Mouse (Mus musculus) limb, embryonic 12.5 days (tissue): ENCODE results near the gene P4ha1. TPM values are rescaled to one million over a fixed set of nuclear protein-coding genes. Genes with fewer than 3 reads are reported as not detected.
"Not testable (repeated sequence)": the region's sequence is repeated elsewhere in the genome, so short reads cannot be mapped to it uniquely, and the experiment has no call there.

Experiments
- ATAC-seq: fragments of 200-750 bp; cut with Nextera tagmentation; 2 replicates; pipeline ENCODE4 v1.8.0; 2017; ENCODE audit warnings: low read depth, moderate TSS enrichment; ENCODE audit not compliant: insufficient number of reproducible peaks, insufficient read depth, low FRiP score, low TSS enrichment
- H3K27ac ChIP-seq: fragments of 300-500 bp; sonication (generic); 2 replicates; pipeline ENCODE4 v1.5.1; 2016; ENCODE audit warnings: mild to moderate bottlenecking, moderate library complexity
- H3K27me3 ChIP-seq: fragments of 300-500 bp; sonication (generic); 2 replicates; pipeline ENCODE4 v1.6.1; 2016; ENCODE audit warnings: mild to moderate bottlenecking, moderate library complexity
- H3K36me3 ChIP-seq: fragments of 300-500 bp; sonication (generic); 2 replicates; pipeline ENCODE4 v1.6.1; 2016; ENCODE audit warnings: mild to moderate bottlenecking, moderate library complexity
- H3K4me1 ChIP-seq: fragments of 300-500 bp; sonication (generic); replicated peaks from 2 replicates; pipeline ENCODE4 v1.6.1; 2016
- H3K4me2 ChIP-seq: fragments of 300-500 bp; sonication (generic); 2 replicates; pipeline ENCODE4 v1.6.1; 2016; ENCODE audit warnings: mild to moderate bottlenecking, moderate library complexity
- H3K4me3 ChIP-seq: fragments of 300-500 bp; sonication (generic); replicated peaks from 2 replicates; pipeline ENCODE4 v1.5.1; 2016; ENCODE audit warnings: mild to moderate bottlenecking
- H3K9ac ChIP-seq: fragments of 300-500 bp; sonication (generic); replicated peaks from 2 replicates; pipeline ENCODE4 v1.6.1; 2016; ENCODE audit warnings: mild to moderate bottlenecking, moderate library complexity
- H3K9me3 ChIP-seq: fragments of 300-500 bp; sonication (generic); 2 replicates; pipeline ENCODE4 v1.6.1; 2016; ENCODE audit warnings: mild to moderate bottlenecking, moderate library complexity
- WGBS: fragments of 180-500 bp; shearing (Covaris S2); methylation state at CpG from one replicate; pipeline ENCODE4 v1.1.7; 2016; 5-methylcytosine and 5-hydroxymethylcytosine counted together
- polyA plus RNA-seq: library from polyadenylated mRNA; unstranded; fragments of >200 nt; fragmentation: Nextera tagmentation; extraction: Ambion mirVana; gene quantifications from 2 replicates; pipeline ENCODE4 v1.2.1, GENCODE M21; 2016

Gene P4ha1
- polyA plus RNA-seq, 1 experiment from 2014 or later, result 65.0 TPM

DNA sequence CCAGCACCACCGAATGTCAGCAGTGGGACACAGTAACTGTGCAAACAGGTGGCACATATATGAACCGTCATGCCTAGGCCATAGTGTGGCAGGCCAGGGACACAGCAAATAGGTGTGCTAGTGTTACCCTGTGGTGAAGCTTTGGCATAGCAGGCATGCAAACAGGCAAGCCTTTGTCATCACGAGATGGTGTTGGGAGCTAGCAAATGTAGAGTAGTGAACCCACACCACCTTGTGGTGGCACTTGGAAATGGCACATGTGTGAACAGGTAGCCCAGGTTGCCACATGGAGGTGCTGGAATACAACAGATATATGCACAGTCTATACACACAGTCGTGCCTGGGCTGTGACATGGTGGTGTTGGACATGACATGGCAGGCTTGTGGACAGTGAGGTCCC lies 30.5 kb upstream of the P4ha1 start:
- H3K4me2 ChIP-seq, result no peak overlapping the region
- no peaks in the 10 kb centered on the region for H3K9me3 ChIP-seq
- H3K9ac ChIP-seq, result no peak overlapping the region
- H3K27ac ChIP-seq, result no peak overlapping the region
- H3K4me1 ChIP-seq, result no peaks in the 10 kb centered on the region
- WGBS, result 32% methylated on average over 4 of the region's 4 CpGs
- H3K27me3 ChIP-seq, result no peaks in the 10 kb centered on the region
- H3K4me3 ChIP-seq, result no peak overlapping the region
- no peaks in the 10 kb centered on the region for H3K36me3 ChIP-seq
- peak; percentile 19 for ATAC-seq

GRCm38 (mm10) chr10:59295241-59295811 lies 27.8 kb upstream of the P4ha1 start:
- 69% methylated on average over 8 of the region's 8 CpGs for WGBS
- ATAC-seq, result no peak

DNA sequence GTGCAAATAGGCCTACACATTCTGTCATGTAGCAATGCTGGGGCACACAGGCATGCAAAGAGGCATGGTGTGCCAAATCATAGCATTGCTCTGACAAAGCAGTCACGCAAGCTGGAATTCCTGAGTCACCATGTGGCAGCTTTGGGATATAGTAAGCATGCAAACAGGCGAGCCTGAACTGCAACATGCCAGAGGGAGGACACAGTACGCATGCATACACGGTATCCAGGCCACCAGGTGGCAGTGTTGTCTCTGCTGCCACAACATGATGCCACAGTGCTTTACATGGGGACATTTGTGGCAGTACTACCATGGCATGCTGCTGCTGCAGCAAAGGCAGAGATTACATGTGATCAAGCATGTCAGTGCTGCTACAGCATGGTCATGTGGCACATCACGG lies 26.8 kb upstream of the P4ha1 start:
- H3K4me1 ChIP-seq, result no peaks in the 10 kb centered on the region
- H3K4me3 ChIP-seq, result no peak overlapping the region
- H3K9ac ChIP-seq, result no peak overlapping the region
- 33% methylated on average over 5 of the region's 5 CpGs for WGBS
- peak; percentile 33; the same call in 1 of the 2 replicates for ATAC-seq
- no peak overlapping the region for H3K27ac ChIP-seq
- H3K4me2 ChIP-seq, result no peak overlapping the region
- no peaks in the 10 kb centered on the region for H3K36me3 ChIP-seq
- no peaks in the 10 kb centered on the region for H3K9me3 ChIP-seq
- H3K27me3 ChIP-seq, result no peaks in the 10 kb centered on the region

More at GRCm38 (mm10) chr10:59295241-59295811, 27.8 kb upstream of the P4ha1 start:
- Histone ChIP-seq H3K4me3 (no peak overlapping the region), H3K27me3 (no peaks in the 10 kb centered on the region), H3K9ac (no peak overlapping the region), H3K4me1 (no peaks in the 10 kb centered on the region), H3K36me3 (no peaks in the 10 kb centered on the region), H3K27ac (no peak overlapping the region), H3K9me3 (no peaks in the 10 kb centered on the region), H3K4me2 (no peak overlapping the region)

- 82% methylated on average over 12 of the region's 12 CpGs for WGBS
- not testable (repeated sequence) for H3K4me2 ChIP-seq, ATAC-seq, H3K4me3 ChIP-seq, H3K4me1 ChIP-seq, H3K36me3 ChIP-seq, H3K27ac ChIP-seq, H3K27me3 ChIP-seq, H3K9ac ChIP-seq
- peaks cover 11% of the 10 kb centered on the region for H3K9me3 ChIP-seq
These were observed 20.4 kb upstream of the P4ha1 start for GRCm38 (mm10) chr10:59302671-59303070.

DNA sequence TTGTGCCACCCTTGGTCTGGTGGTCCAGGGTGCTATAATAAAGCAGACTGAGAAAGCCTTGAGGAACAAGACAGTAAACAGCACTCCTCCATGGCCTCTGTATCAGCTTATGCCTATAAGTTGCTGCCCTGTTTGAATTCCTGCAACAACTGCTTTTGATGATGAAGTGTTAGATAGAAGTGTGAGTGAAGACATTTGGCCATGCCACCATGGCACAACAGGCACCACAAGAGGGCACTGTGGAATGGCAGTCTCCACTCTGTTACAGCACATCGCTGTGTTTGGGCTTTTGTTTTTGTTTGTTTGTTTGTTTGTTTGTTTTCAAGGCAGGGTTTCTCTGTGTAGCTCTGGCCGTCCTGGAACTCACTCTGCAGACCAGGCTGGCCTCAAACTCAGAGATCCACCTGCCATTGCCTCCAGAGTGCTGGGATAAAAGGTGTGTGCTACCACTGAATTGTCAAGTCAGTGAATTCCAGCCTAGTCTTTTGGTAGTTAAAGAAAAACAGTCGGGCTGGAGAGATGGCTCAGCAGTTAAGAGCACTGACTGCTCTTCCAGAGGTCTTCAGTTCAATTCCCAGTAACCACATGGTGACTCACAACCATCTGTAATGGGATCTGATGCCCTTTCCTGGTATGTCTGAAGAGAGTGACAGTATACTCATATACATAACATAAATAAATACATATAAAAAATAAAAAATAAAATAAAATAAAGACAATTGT lies 13.9 kb upstream of the P4ha1 start:
- 39% methylated on average over 3 of the region's 3 CpGs for WGBS
- no peaks in the 10 kb centered on the region for H3K27me3 ChIP-seq
- H3K9ac ChIP-seq, result no peak overlapping the region
- ATAC-seq, result no peak
- H3K36me3 ChIP-seq, result no peaks in the 10 kb centered on the region
- no peaks in the 10 kb centered on the region for H3K4me1 ChIP-seq
- no peak overlapping the region for H3K4me3 ChIP-seq
- H3K27ac ChIP-seq, result no peak overlapping the region
- H3K4me2 ChIP-seq, result no peak overlapping the region
- peaks cover 7% of the 10 kb centered on the region; the same call in 1 of the 2 replicates for H3K9me3 ChIP-seq

DNA sequence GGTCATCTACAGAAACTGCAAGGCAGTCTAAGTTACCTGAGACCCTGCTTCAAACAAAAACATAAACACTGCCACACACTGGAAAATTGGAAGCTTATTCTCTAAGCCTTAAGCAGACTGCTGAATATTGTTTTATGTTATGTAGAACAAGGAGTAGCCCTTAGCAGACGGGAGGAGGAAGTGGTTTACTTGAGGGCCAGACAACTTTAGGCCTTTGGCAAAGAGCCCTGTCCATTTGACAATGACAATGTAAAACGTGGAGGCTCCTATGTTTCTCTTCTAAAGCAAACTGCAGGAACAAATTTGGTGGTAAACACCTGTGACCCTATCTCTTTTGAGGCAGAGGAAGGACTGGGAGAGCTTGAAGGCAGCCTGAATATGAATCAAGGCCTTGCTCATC lies 13.0 kb upstream of the P4ha1 start:
- H3K4me3 ChIP-seq, result no peak overlapping the region
- H3K4me2 ChIP-seq, result no peak overlapping the region
- H3K27ac ChIP-seq, result no peak overlapping the region
- H3K36me3 ChIP-seq, result no peaks in the 10 kb centered on the region
- no peaks in the 10 kb centered on the region for H3K4me1 ChIP-seq
- H3K27me3 ChIP-seq, result no peaks in the 10 kb centered on the region
- 64% methylated on average over 2 of the region's 2 CpGs for WGBS
- ATAC-seq, result no peak
- no peak overlapping the region for H3K9ac ChIP-seq
- H3K9me3 ChIP-seq, result peaks cover 7% of the 10 kb centered on the region; the same call in 1 of the 2 replicates

DNA sequence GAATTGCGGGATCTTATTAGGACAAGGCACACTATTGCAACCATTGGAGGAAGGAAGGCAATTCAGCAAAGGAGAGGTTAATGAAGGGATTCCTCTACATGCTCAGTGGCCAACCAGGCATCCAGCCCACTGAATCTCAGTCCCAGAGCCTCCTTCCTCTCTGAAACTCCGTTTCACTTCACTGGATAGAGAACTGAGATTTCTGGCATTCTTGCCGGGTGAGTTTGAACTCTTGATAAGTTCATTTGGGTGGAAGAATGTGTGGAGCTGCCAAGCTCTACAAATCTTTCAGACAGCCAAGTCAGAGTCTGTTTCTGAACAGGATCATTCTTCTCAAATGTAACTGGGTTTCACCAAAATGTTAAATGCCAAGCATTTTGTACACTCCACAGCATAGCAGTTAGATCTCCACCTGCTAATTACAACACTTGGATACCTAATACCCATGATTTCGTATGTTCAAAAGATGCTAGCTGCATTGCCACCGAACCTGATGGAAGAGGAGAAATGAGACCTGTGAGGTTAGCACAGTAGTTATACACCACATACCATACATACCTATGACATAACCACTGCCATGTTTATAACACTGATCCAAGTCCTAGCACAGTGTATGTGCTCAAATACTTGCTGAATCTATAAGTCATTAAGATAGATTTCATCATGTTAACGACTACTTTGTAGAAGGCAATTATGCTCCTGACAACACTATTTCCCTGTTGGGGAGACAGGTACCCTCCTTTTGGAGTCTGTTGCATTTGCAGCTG lies 12.2 kb upstream of the P4ha1 start:
- H3K9me3 ChIP-seq, result peaks cover 7% of the 10 kb centered on the region; the same call in 1 of the 2 replicates
- no peaks in the 10 kb centered on the region for H3K27me3 ChIP-seq
- H3K27ac ChIP-seq, result no peak overlapping the region
- WGBS, result 77% methylated on average over 6 of the region's 6 CpGs
- no peak for ATAC-seq
- H3K9ac ChIP-seq, result no peak overlapping the region
- no peaks in the 10 kb centered on the region for H3K36me3 ChIP-seq
- H3K4me2 ChIP-seq, result no peak overlapping the region
- H3K4me1 ChIP-seq, result no peaks in the 10 kb centered on the region
- no peak overlapping the region for H3K4me3 ChIP-seq

GRCm38 (mm10) chr10:59311881-59312280 lies 11.2 kb upstream of the P4ha1 start:
- 90% methylated on average over 5 of the region's 5 CpGs for WGBS
- Histone ChIP-seq H3K27me3 (no peaks in the 10 kb centered on the region), H3K36me3 (no peaks in the 10 kb centered on the region), H3K4me3 (no peak overlapping the region), H3K9ac (no peak overlapping the region), H3K9me3 (peaks cover 7% of the 10 kb centered on the region; the same call in 1 of the 2 replicates), H3K27ac (no peak overlapping the region), H3K4me2 (no peak overlapping the region), H3K4me1 (no peaks in the 10 kb centered on the region)
- no peak for ATAC-seq

DNA sequence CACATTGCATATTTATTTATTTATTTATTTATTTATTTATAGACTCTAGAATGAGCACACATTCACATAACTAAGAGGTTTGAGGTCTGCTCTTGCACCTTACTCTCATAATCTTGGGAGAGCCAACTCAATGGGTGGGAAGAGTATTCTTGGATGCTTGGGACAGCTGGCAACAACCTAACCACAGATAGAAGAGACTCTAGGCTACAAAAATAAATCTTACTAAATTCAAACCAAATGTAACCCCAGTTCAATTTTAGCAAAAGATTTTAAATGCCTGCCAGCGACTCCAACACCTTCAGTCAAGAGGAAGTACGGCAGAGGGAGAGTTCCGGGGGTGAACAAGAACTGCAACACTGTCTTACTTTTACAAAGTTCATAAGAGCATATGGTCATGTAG lies 2.0 kb upstream of the P4ha1 start:
- 66% methylated on average over 3 of the region's 3 CpGs for WGBS
- no peaks in the 10 kb centered on the region for H3K27me3 ChIP-seq
- H3K9me3 ChIP-seq, result no peaks in the 10 kb centered on the region
- H3K9ac ChIP-seq, result no peak overlapping the region
- no peak overlapping the region for H3K27ac ChIP-seq
- no peak overlapping the region for H3K4me3 ChIP-seq
- peaks cover 26% of the 10 kb centered on the region for H3K4me1 ChIP-seq
- H3K4me2 ChIP-seq, result no peak overlapping the region
- H3K36me3 ChIP-seq, result no peaks in the 10 kb centered on the region
- no peak for ATAC-seq

DNA sequence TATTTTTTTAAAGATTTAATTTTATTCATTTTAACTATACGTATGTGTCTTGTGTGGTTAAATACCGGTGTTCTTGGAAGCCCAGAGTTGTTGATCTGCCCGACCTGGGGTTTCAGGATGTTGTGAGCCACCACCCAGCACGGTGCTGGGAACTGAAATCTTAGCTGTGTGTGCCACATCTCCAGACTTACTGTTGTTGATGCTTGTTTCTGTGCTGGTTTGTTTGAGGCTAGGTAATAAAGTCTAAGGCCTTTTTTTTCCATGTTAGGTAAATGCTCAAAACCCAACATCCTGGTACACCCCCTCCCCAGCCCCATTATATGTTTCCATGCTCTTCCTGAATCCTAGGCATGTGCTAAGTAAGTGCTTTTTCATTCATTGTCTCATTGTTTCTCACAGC lies 825 bp upstream of the P4ha1 start:
- no peaks in the 10 kb centered on the region for H3K9me3 ChIP-seq
- H3K4me3 ChIP-seq, result peak overlapping the region; percentile 85; the same call in 1 of the 2 replicates
- WGBS, result 51% methylated on average over 4 of the region's 4 CpGs
- no peak overlapping the region; the same call in 1 of the 2 replicates for H3K9ac ChIP-seq
- no peaks in the 10 kb centered on the region for H3K36me3 ChIP-seq
- no peak for ATAC-seq
- H3K4me2 ChIP-seq, result peak overlapping the region; percentile 77
- peak overlapping the region; percentile 98 for H3K27ac ChIP-seq
- H3K4me1 ChIP-seq, result peaks cover 34% of the 10 kb centered on the region
- no peaks in the 10 kb centered on the region for H3K27me3 ChIP-seq

DNA sequence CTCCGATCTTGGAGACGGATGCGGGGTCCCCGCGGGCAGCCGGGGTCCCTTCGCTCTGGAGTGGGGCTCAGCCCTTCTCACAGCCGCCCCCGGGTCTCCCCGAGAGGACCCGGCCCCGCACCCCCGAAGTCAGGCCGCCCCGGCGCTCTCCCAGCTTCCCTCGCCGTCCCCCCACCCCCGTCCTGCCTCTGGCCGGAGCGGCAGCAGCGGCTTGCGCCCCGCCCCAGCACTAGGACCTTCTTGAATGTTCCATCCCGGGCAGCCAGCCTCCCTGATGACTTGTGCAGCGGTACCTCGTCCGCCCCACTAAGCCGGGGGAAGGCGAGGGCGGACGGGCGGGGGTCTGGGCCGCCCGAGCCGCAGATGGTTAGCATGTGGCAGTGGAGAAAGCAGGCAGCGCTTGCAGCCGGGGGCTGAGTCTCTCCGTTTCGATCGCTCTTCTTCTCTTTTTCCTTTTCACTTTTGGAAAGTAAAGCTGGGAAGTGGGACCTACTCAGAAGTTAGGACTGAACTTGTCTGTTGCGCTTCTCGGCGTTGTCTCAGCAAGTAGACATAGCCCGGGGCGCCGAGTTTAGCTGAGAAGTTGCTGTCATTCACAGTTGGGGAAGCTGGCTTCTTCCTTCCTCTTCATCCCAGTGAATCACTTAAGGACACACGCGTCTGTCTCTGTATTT lies 529 bp downstream of the P4ha1 start:
- Histone ChIP-seq H3K4me3 (peak overlapping the region; percentile 85), H3K27ac (peak overlapping the region; percentile 98), H3K4me2 (peak overlapping the region; percentile 77), H3K27me3 (no peaks in the 10 kb centered on the region), H3K9ac (peak overlapping the region; percentile 97), H3K36me3 (peaks cover 2% of the 10 kb centered on the region), H3K4me1 (peaks cover 34% of the 10 kb centered on the region), H3K9me3 (no peaks in the 10 kb centered on the region)
- WGBS, result under 1% methylated on average over 49 of the region's 49 CpGs
- ATAC-seq, result peak; percentile 86
